Mouse (Mus musculus) urinary bladder, postnatal 0 days (tissue): ENCODE results near the gene Impad1. TPM values are rescaled to one million over a fixed set of nuclear protein-coding genes. Genes with fewer than 3 reads are reported as not detected.

Experiments
- polyA plus RNA-seq: library from polyadenylated mRNA; unstranded; fragments of >200 nt; fragmentation: Nextera tagmentation; extraction: Ambion mirVana; gene quantifications from 2 replicates; pipeline ENCODE4 v1.2.1, GENCODE M21; 2015

Impad1 gene
- polyA plus RNA-seq, result 20.8 and 23.1 TPM in 2 replicates

GRCm38 (mm10) chr4:4792992-4793834 is at the start of gene Impad1:
TSS of gene Impad1 (minus strand) at chr4:4793355.

